Mouse (Mus musculus) limb, embryonic 11.5 days (tissue): ENCODE results near the gene Ak5. TPM values are rescaled to one million over a fixed set of nuclear protein-coding genes. Genes with fewer than 3 reads are reported as not detected.
A peak's percentile ranks its signal among the peaks of the same experiment; 100 is the strongest.
"Not testable (repeated sequence)": the region's sequence is repeated elsewhere in the genome, so short reads cannot be mapped to it uniquely, and the experiment has no call there.

Source experiments
- ATAC-seq: fragments of 200-750 bp; cut with Nextera tagmentation; 2 replicates; pipeline ENCODE4 v1.8.0; 2017; ENCODE audit warnings: low read depth; ENCODE audit not compliant: insufficient number of reproducible peaks, low FRiP score, low TSS enrichment
- DNase-seq: peaks from one replicate; pipeline ENCODE4 v3.0.0-alpha.2; 2015; ENCODE audit warnings: low spot score
- H3K27ac ChIP-seq: fragments of 300-500 bp; sonication (generic); replicated peaks from 2 replicates; pipeline ENCODE4 v1.5.1; 2014; ENCODE audit warnings: low read depth, mild to moderate bottlenecking, low read length
- H3K27me3 ChIP-seq: fragments of 300-500 bp; sonication (generic); 2 replicates; pipeline ENCODE4 v1.6.1; 2014; ENCODE audit warnings: mild to moderate bottlenecking, low read length, mixed read lengths; ENCODE audit not compliant: control insufficient read depth, insufficient read depth
- H3K36me3 ChIP-seq: fragments of 300-500 bp; sonication (generic); 2 replicates; pipeline ENCODE4 v1.6.1; 2014; ENCODE audit warnings: mild to moderate bottlenecking, low read length, moderate library complexity, mixed read lengths; ENCODE audit not compliant: control insufficient read depth, insufficient read depth
- H3K4me1 ChIP-seq: fragments of 300-500 bp; sonication (generic); 2 replicates; pipeline ENCODE4 v1.6.1; 2014; ENCODE audit warnings: low read length, mixed read lengths; ENCODE audit not compliant: control insufficient read depth, insufficient read depth
- H3K4me2 ChIP-seq: fragments of 300-500 bp; sonication (generic); 2 replicates; pipeline ENCODE4 v1.6.1; 2014; ENCODE audit warnings: low read depth, mild to moderate bottlenecking, moderate library complexity; ENCODE audit not compliant: severe bottlenecking
- H3K4me3 ChIP-seq: fragments of 300-500 bp; sonication (generic); 2 replicates; pipeline ENCODE4 v1.5.1; 2014; ENCODE audit warnings: low read depth, low read length
- H3K9ac ChIP-seq: fragments of 300-500 bp; sonication (generic); 2 replicates; pipeline ENCODE4 v1.6.1; 2014; ENCODE audit warnings: mild to moderate bottlenecking, low read length
- H3K9me3 ChIP-seq: fragments of 300-500 bp; sonication (generic); 2 replicates; pipeline ENCODE4 v1.6.1; 2016; ENCODE audit warnings: low read length; ENCODE audit not compliant: control insufficient read depth
- WGBS: fragments of 180-500 bp; shearing (Covaris S2); extraction: QIAGEN DNeasy Blood & Tissue Kit; methylation state at CpG from one replicate; pipeline ENCODE4 v1.1.7; 2014; 5-methylcytosine and 5-hydroxymethylcytosine counted together
- polyA plus RNA-seq: library from polyadenylated mRNA; unstranded; fragments of >200 nt; fragmentation: Nextera tagmentation; extraction: Ambion mirVana; gene quantifications from 2 replicates; pipeline ENCODE4 v1.2.1, GENCODE M21; 2014

Gene Ak5
- polyA plus RNA-seq, 1 experiment from 2014 or later, result 2.4 TPM

- 93% methylated on average over 8 of the region's 8 CpGs for WGBS
- DNase-seq, result not testable (repeated sequence)
Measured at GRCm38 (mm10) chr3:152701536-152701935, 33.4 kb upstream of the Ak5 start.

GRCm38 (mm10) chr3:152699261-152699660 is 31.1 kb upstream of the Ak5 start:
- Histone ChIP-seq H3K9me3 (no peaks in the 10 kb centered on the region), H3K4me2 (no peak overlapping the region), H3K9ac (no peak overlapping the region), H3K27me3 (no peaks in the 10 kb centered on the region), H3K27ac (no peak overlapping the region), H3K36me3 (no peaks in the 10 kb centered on the region), H3K4me3 (no peak overlapping the region), H3K4me1 (no peaks in the 10 kb centered on the region)
- WGBS, result 16% methylated on average over 8 of the region's 8 CpGs
- ATAC-seq (no peak), DNase-seq (no peak)

More at GRCm38 (mm10) chr3:152701536-152701935, 33.4 kb upstream of the Ak5 start:
- H3K27ac ChIP-seq, H3K4me1 ChIP-seq, H3K4me3 ChIP-seq, H3K4me2 ChIP-seq, H3K27me3 ChIP-seq, H3K36me3 ChIP-seq, H3K9me3 ChIP-seq, H3K9ac ChIP-seq: not testable (repeated sequence)
- ATAC-seq, result peak; percentile 78; the same call in 1 of the 2 replicates

- H3K4me2 ChIP-seq, result no peak overlapping the region
- H3K36me3 ChIP-seq, result no peaks in the 10 kb centered on the region
- H3K27ac ChIP-seq, result no peak overlapping the region
- no peaks in the 10 kb centered on the region for H3K4me1 ChIP-seq
- no peaks in the 10 kb centered on the region for H3K27me3 ChIP-seq
- no peaks in the 10 kb centered on the region for H3K9me3 ChIP-seq
- no peak overlapping the region for H3K9ac ChIP-seq
- WGBS, result 90% methylated on average over 5 of the region's 5 CpGs
- H3K4me3 ChIP-seq, result no peak overlapping the region
- ATAC-seq (no peak), DNase-seq (no peak)
Measured at GRCm38 (mm10) chr3:152698017-152698416, 29.9 kb upstream of the Ak5 start.

- DNase-seq, result no peak
- H3K9ac ChIP-seq, result no peak overlapping the region
Measured at GRCm38 (mm10) chr3:152694950-152695349, 26.8 kb upstream of the Ak5 start.

GRCm38 (mm10) chr3:152689105-152689504 is 20.9 kb upstream of the Ak5 start:
- no peaks in the 10 kb centered on the region for H3K27me3 ChIP-seq
- no peaks in the 10 kb centered on the region for H3K9me3 ChIP-seq
- ATAC-seq, result no peak
- 91% methylated on average over 9 of the region's 9 CpGs for WGBS
- no peaks in the 10 kb centered on the region for H3K4me1 ChIP-seq
- no peak overlapping the region for H3K9ac ChIP-seq
- H3K27ac ChIP-seq, result no peak overlapping the region
- DNase-seq, result no peak
- no peak overlapping the region for H3K4me3 ChIP-seq
- H3K4me2 ChIP-seq, result no peak overlapping the region
- no peaks in the 10 kb centered on the region for H3K36me3 ChIP-seq

More at GRCm38 (mm10) chr3:152694950-152695349, 26.8 kb upstream of the Ak5 start:
- ATAC-seq, result no peak
- Histone ChIP-seq H3K4me1 (no peaks in the 10 kb centered on the region), H3K9me3 (no peaks in the 10 kb centered on the region), H3K4me2 (no peak overlapping the region), H3K27ac (no peak overlapping the region), H3K4me3 (no peak overlapping the region), H3K27me3 (no peaks in the 10 kb centered on the region), H3K36me3 (no peaks in the 10 kb centered on the region)
- 89% methylated on average over 3 of the region's 3 CpGs for WGBS

- WGBS, result 87% methylated on average over 5 of the region's 5 CpGs
- H3K4me1 ChIP-seq, result no peaks in the 10 kb centered on the region
- DNase-seq, result no peak
- H3K4me2 ChIP-seq, result no peak overlapping the region
- no peaks in the 10 kb centered on the region for H3K36me3 ChIP-seq
- H3K27me3 ChIP-seq, result no peaks in the 10 kb centered on the region
- H3K9me3 ChIP-seq, result no peaks in the 10 kb centered on the region
- H3K4me3 ChIP-seq, result no peak overlapping the region
- no peak overlapping the region for H3K9ac ChIP-seq
- ATAC-seq, result no peak
- H3K27ac ChIP-seq, result no peak overlapping the region
Measured at GRCm38 (mm10) chr3:152688532-152688931, 20.4 kb upstream of the Ak5 start.

GRCm38 (mm10) chr3:152674663-152675062 is 6.5 kb upstream of the Ak5 start:
- Histone ChIP-seq H3K4me3 (no peak overlapping the region), H3K27me3 (no peaks in the 10 kb centered on the region), H3K27ac (no peak overlapping the region), H3K36me3 (no peaks in the 10 kb centered on the region), H3K4me1 (no peaks in the 10 kb centered on the region), H3K9ac (no peak overlapping the region), H3K9me3 (no peaks in the 10 kb centered on the region), H3K4me2 (no peak overlapping the region)
- WGBS, result 82% methylated on average over 6 of the region's 6 CpGs
- ATAC-seq (no peak), DNase-seq (no peak)

GRCm38 (mm10) chr3:152669783-152670182 is 1.6 kb upstream of the Ak5 start:
- H3K27me3 ChIP-seq, result peaks cover 12% of the 10 kb centered on the region
- H3K36me3 ChIP-seq, result no peaks in the 10 kb centered on the region
- H3K9ac ChIP-seq, result no peak overlapping the region
- ATAC-seq, result no peak
- no peak overlapping the region for H3K4me2 ChIP-seq
- no peak overlapping the region for H3K4me3 ChIP-seq
- no peaks in the 10 kb centered on the region for H3K9me3 ChIP-seq
- WGBS, result 80% methylated on average over 3 of the region's 3 CpGs
- no peak overlapping the region for H3K27ac ChIP-seq
- 0 out of 2 replicates have a peak, but pooled peaks cover 3% of the 10 kb centered on the region for H3K4me1 ChIP-seq
- DNase-seq, result no peak

- DNase-seq (no peak), ATAC-seq (no peak)
- Histone ChIP-seq H3K4me2 (no peak overlapping the region), H3K9me3 (no peaks in the 10 kb centered on the region), H3K27ac (no peak overlapping the region), H3K9ac (no peak overlapping the region), H3K4me3 (no peak overlapping the region), H3K36me3 (no peaks in the 10 kb centered on the region), H3K27me3 (peaks cover 12% of the 10 kb centered on the region), H3K4me1 (0 out of 2 replicates have a peak, but pooled peaks cover 3% of the 10 kb centered on the region)
- WGBS, result 58% methylated on average over 2 of the region's 2 CpGs
Measured at GRCm38 (mm10) chr3:152668793-152669192, 633 bp upstream of the Ak5 start.
